Mouse (Mus musculus): ENCODE data around the gene Foxf2.

- TF ChIP-seq CTCF (conservative IDR thresholded peaks at IDR 0.05; ENCODE audit: low read length): no peak
- no peak; the same call in 1 of the 2 replicates for TF ChIP-seq POU5F1 (IDR thresholded peaks at IDR 0.05; ENCODE audit: borderline replicate concordance, low read length)
Measured at GRCm38 (mm10) chr13:31626183-31626801, 676 bp downstream of the Foxf2 start.
